Mouse (Mus musculus): Measurements from ENCODE around the gene Plch2. TPM values are rescaled to one million over a fixed set of nuclear protein-coding genes. Genes with fewer than 3 reads are reported as not detected.

The Plch2 gene
- 20.1 and 23.0 TPM in 2 replicates for polyA plus RNA-seq (2015; fragmentation: Nextera tagmentation; extraction: Ambion mirVana)

DNA sequence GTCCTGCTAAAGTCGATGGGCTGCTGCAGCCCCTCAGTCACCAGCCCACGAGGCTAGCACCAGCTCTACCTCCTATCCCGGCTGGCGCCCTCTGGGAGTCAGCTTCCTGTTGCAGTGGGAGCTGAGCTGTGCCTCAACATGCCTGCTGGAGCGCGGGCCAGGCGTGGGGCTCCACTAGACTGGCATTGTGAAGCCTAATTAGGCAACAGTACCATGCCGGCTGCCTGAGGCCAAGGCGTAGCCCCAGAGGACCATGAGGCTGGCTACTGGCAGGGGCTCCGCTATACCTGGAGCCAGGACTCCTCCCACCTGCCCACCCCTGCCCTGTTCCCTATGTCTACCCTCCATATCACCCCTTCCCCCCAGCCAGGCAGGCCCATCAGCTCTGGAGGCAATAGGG lies at the start of gene Plch2:
Gene Plch2, minus strand, starts transcription at position 61 of the 400 bp plus-strand sequence.
- Histone ChIP-seq H3K9ac (no peak within 1 kb of the TSS), H3K4me3 (no peak within 1 kb of the TSS), H3K9me3 (no peaks in the 10 kb centered on the region), H3K4me2 (no peak within 1 kb of the TSS), H3K36me3 (replicated peaks) (no peaks in the 10 kb centered on the region), H3K27ac (no peak within 1 kb of the TSS), H3K4me1 (peaks cover 21% of the 10 kb centered on the region), H3K27me3 (replicated peaks) (no peaks in the 10 kb centered on the region)
- 65% methylated on average over 10 of the region's 10 CpGs for WGBS
- ATAC-seq (replicated peaks) = no peak

DNA sequence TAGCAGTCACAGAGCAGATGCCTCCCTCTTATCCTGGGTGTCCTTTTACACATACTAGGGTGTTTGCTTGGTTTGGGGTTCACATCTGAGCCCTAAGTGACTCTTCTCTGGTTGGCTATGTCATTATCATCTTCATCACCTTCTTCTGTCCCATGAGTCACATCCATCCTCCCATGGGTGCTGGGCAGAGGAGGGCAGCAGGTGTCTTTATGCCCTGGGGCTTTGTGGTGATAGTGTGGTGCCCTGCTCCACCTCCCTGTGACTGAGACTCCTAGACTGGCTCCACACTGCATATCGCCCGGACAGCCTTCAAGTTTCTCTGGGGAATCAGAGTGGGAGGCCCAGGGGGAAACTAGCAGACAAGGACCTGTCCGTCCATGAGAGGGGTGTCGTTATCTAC lies 42.0 kb upstream of the Plch2 start:
- ATAC-seq (replicated peaks) = no peak
- H3K36me3 ChIP-seq (replicated peaks) = no peaks in the 10 kb centered on the region
- H3K4me3 ChIP-seq = no peak overlapping the region
- H3K27ac ChIP-seq = no peak overlapping the region
- no peaks in the 10 kb centered on the region for H3K9me3 ChIP-seq
- WGBS = 89% methylated on average over 4 of the region's 4 CpGs
- no peaks in the 10 kb centered on the region for H3K27me3 ChIP-seq (replicated peaks)
- H3K9ac ChIP-seq = no peak overlapping the region
- H3K4me1 ChIP-seq = peaks cover 3% of the 10 kb centered on the region
- H3K4me2 ChIP-seq = no peak overlapping the region

DNA sequence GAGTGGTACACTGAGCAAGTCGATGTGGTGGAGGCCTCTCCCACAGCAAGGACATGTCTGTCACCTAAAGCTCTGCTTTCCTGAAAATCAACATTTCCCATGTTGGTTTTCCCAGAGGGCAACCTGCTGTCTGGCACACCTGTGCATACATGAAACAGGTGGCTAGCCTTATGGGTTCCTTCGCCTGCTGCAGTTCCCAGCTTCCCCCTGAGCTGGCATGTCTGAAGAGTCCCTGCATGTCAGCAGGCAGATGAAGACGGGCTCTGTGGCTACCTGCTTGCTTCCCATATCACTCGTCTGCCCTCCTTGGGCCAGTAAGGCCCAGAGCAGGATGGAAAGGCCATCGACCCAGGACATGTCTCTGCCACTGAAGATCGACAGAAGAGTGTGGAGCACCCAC lies 40.9 kb upstream of the Plch2 start:
- Histone ChIP-seq H3K9ac (no peak overlapping the region), H3K27me3 (replicated peaks) (no peaks in the 10 kb centered on the region), H3K4me2 (no peak overlapping the region), H3K4me3 (no peak overlapping the region), H3K36me3 (replicated peaks) (no peaks in the 10 kb centered on the region), H3K27ac (no peak overlapping the region), H3K4me1 (peaks cover 3% of the 10 kb centered on the region), H3K9me3 (no peaks in the 10 kb centered on the region)
- WGBS = 88% methylated on average over 6 of the region's 6 CpGs
- no peak for ATAC-seq (replicated peaks)

DNA sequence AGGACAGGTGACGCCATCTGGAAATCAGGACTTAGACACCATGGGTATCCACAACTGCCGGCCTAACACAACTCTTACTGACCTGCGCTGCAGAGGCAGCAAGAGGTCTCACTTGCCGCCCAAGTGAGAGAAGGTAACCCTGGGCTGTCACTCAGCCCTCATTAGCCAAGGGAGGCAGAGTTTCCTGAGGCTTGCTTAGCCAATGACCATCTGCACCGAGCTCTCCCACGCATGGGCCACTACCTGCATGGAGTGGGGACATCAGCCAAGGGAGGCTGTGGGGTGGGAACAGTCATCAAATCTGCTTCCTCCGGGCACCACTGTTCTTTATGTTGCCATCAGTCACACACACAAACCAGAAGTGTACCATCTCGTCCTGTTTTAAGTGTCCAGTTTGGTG lies 39.4 kb upstream of the Plch2 start:
- ATAC-seq (replicated peaks) = no peak
- H3K4me3 ChIP-seq = no peak overlapping the region
- no peak overlapping the region for H3K9ac ChIP-seq
- H3K27ac ChIP-seq = no peak overlapping the region
- 87% methylated on average over 8 of the region's 8 CpGs for WGBS
- no peaks in the 10 kb centered on the region for H3K9me3 ChIP-seq
- no peak overlapping the region for H3K4me2 ChIP-seq
- H3K27me3 ChIP-seq (replicated peaks) = no peaks in the 10 kb centered on the region
- no peaks in the 10 kb centered on the region for H3K36me3 ChIP-seq (replicated peaks)
- peaks cover 3% of the 10 kb centered on the region for H3K4me1 ChIP-seq

DNA sequence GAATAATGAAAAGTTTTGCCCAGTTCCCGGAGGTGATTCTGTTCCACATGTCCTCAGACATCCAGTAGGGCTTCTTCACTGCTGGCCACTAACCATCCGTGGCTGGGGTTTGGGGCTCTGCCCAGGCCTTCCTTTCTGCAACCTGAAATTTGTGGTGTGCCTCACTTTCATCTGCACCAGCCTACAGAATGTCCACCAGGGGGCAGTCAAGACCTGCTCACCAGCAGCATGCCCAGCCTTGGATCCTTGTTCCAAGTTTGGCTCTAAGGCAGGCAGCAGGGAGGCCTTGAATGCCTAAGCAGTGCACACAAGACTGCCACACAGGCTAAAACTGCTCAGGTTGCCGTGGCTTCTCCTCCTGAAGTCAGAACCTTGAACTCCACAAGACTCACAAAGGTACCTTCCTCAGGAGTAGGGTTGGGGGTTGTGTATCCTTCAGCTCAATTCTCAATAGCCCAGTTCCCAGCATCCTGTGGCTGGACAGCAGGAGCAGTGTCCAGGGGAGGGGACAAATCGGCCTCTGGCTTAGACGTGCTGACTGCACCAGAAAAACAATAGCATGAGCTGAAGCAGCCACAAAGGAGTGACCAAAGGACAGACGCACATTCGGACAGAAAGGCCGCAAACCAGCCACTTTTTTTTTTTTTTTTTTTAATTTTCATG lies 38.8 kb upstream of the Plch2 start:
- no peaks in the 10 kb centered on the region for H3K27me3 ChIP-seq (replicated peaks)
- no peak overlapping the region for H3K4me3 ChIP-seq
- H3K27ac ChIP-seq = peak overlapping the region; percentile 49; the same call in 1 of the 2 replicates
- no peak overlapping the region for H3K4me2 ChIP-seq
- H3K9me3 ChIP-seq = no peaks in the 10 kb centered on the region
- H3K9ac ChIP-seq = no peak overlapping the region
- peaks cover 3% of the 10 kb centered on the region for H3K4me1 ChIP-seq
- ATAC-seq (replicated peaks) = peak; percentile 84
- 27% methylated on average over 8 of the region's 8 CpGs for WGBS
- H3K36me3 ChIP-seq (replicated peaks) = no peaks in the 10 kb centered on the region

DNA sequence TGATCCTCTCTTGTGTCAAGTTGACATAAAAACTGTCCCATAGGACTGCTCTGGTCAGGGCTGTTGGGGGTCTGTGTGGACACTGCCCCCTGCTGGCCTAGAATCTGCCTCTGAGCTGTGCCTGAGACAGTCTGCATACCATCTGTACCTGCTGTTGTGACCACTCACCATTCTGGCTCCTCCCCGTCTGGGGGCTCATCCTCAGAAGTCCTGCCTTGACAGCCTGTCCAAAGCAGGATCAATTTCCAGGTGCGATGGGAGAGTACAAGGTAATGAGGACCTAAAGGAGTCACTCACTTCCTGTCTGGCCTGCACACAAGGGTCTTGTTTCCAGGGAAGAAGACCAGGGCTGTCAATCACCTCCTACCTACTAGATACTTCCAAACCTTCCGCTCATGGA lies 38.0 kb upstream of the Plch2 start:
- ATAC-seq (replicated peaks) = 0 out of 2 replicates have a peak, but pooled peaks have one; percentile 38
- H3K4me3 ChIP-seq = no peak overlapping the region
- no peak overlapping the region for H3K4me2 ChIP-seq
- H3K27ac ChIP-seq = no peak overlapping the region
- H3K9ac ChIP-seq = no peak overlapping the region
- no peaks in the 10 kb centered on the region for H3K9me3 ChIP-seq
- H3K27me3 ChIP-seq (replicated peaks) = no peaks in the 10 kb centered on the region
- H3K4me1 ChIP-seq = peaks cover 3% of the 10 kb centered on the region
- WGBS = 67% methylated on average over 3 of the region's 3 CpGs
- H3K36me3 ChIP-seq (replicated peaks) = no peaks in the 10 kb centered on the region

DNA sequence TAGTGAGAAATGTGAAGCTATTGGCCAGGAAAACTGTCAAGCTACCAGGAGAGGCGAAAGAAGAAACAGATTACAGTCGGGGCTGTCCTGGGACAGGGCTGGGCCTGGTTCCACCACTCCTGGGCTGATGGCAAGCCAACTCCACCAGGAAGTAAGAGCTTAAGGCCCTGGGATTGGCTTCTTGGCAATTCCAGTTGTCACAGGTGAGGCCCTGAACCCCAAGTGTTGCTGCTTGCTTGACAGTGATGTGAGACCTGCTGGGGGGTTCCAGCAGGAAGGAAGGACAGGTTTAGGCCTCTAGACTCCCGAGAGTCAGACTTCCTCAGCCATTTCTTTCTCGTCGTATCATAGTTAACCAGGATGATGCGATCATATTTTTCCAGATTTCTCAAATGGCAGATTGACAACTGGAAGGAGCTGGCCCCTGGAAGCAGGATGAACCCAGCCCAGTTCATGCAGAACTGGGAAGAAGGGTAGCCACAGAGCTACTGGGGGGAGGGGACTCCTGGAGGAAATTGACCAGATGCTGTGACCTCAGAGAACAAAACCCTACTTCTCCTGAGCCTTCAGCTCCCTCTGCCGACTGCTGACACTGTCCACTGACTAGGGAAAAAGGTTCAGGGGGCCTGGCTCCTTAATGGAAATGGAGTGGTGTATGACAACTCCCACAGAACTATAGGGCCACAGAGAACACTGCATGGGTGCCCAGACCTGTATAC lies 37.0 kb upstream of the Plch2 start:
- H3K27ac ChIP-seq = no peak overlapping the region
- 86% methylated on average over 7 of the region's 7 CpGs for WGBS
- no peak for ATAC-seq (replicated peaks)
- H3K36me3 ChIP-seq (replicated peaks) = no peaks in the 10 kb centered on the region
- H3K9me3 ChIP-seq = no peaks in the 10 kb centered on the region
- H3K4me3 ChIP-seq = no peak overlapping the region
- no peaks in the 10 kb centered on the region for H3K27me3 ChIP-seq (replicated peaks)
- H3K4me1 ChIP-seq = peaks cover 3% of the 10 kb centered on the region
- no peak overlapping the region for H3K4me2 ChIP-seq
- no peak overlapping the region for H3K9ac ChIP-seq

DNA sequence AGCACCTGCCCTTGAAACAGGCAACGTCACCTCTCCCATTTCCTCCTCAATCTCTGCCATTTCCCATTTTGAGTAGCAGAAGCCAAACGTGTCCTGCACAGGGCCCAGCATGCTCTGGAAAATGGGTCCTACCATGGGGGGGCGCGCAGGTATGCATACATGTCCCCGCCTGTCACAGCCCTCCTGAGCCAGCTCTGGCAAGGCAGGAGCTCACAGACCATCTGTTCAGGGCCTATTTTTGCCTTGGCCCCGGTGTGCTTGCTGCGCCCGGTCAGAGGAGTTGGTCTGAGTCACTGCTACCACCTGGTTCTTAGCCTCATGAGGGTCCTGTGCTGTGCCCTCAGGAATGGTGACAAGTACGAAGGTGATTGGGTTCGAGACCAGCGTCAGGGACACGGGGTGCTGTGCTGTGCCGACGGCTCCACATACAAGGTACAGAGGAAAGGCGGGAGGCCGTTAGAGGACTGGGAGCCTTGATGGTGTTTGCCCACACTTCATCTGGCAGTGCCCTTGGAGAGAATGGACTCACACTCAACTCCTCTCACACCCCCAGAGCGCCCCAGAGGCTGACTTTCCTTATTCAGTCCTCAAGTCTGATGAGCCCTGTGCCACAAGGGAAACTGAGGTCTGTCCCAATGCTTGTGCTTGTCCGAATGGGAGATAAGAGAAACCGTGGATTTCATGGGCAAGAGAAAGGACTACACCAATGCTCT lies 36.3 kb upstream of the Plch2 start:
- WGBS = 91% methylated on average over 19 of the region's 19 CpGs
- Histone ChIP-seq H3K9ac (no peak overlapping the region), H3K4me2 (no peak overlapping the region)

DNA sequence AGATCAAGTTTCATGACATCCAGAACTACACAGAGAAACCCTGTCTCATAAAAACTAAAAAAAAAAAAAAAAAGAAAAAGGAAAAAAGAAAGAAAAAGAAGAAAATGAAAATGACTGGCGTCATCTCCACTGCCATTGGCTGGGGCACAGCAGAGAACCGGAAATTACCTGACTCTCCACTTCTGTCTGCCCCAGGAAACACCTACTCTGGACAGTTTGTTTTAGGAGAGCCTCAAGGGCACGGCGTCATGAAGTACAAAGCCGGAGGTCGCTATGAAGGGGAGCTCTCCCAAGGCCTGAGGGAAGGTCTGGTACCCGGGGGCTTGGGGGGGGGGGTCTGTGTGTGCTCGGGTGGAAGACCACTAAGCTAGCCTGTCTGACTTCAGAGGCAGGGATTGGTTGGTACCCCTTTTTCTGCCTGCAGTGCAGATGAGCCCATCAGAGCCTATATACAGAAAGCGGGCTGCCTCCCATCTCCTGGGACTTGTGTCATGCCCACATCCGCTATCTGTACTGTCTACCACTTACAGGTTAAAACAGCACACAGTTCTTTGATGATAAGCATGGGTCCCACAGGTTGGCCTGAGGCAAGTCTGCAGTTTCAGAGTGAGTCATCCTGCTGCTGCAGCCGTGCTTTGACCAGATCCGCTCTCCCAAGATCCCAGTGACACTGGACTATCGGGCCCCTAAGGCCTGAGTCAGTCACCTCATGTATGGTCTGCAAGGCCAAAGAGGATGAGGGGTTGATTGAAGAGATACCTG lies 34.3 kb upstream of the Plch2 start:
- Histone ChIP-seq H3K27ac (no peak overlapping the region), H3K4me3 (no peak overlapping the region), H3K9ac (no peak overlapping the region), H3K4me1 (peaks cover 12% of the 10 kb centered on the region), H3K36me3 (replicated peaks) (no peaks in the 10 kb centered on the region), H3K4me2 (no peak overlapping the region), H3K9me3 (no peaks in the 10 kb centered on the region), H3K27me3 (replicated peaks) (no peaks in the 10 kb centered on the region)
- WGBS = 93% methylated on average over 13 of the region's 13 CpGs
- ATAC-seq (replicated peaks) = no peak

More for the DNA sequence above, 36.3 kb upstream of the Plch2 start:
- no peak for ATAC-seq (replicated peaks)
- H3K27me3 ChIP-seq (replicated peaks) = no peaks in the 10 kb centered on the region
- H3K36me3 ChIP-seq (replicated peaks) = no peaks in the 10 kb centered on the region
- no peaks in the 10 kb centered on the region for H3K9me3 ChIP-seq
- peaks cover 3% of the 10 kb centered on the region for H3K4me1 ChIP-seq
- no peak overlapping the region for H3K4me3 ChIP-seq
- no peak overlapping the region for H3K27ac ChIP-seq

DNA sequence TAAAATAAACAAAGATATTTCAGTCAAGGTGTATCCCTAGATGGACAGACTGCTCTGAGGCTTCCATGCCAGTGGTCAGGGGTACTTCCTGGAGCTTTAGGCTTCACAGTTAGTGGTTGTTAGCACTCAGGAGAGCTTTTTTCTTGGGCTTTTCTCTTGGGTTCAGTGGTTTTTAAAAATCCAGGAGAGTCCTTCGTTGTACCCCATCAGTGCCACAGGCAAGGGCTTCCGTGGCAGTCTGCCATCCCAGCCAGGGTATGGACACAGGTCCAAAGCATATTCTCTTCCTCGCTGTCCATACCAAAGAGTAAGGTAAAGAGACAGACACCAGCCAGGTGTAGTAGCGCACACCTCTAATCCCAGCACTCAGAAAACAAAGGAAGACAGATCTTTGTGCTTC lies 33.6 kb upstream of the Plch2 start:
- no peaks in the 10 kb centered on the region for H3K36me3 ChIP-seq (replicated peaks)
- 94% methylated on average over 4 of the region's 4 CpGs for WGBS
- peaks cover 14% of the 10 kb centered on the region for H3K4me1 ChIP-seq
- no peak for ATAC-seq (replicated peaks)
- no peaks in the 10 kb centered on the region for H3K9me3 ChIP-seq
- no peak overlapping the region for H3K27ac ChIP-seq
- no peak overlapping the region for H3K4me3 ChIP-seq
- H3K9ac ChIP-seq = no peak overlapping the region
- H3K4me2 ChIP-seq = no peak overlapping the region
- H3K27me3 ChIP-seq (replicated peaks) = no peaks in the 10 kb centered on the region

DNA sequence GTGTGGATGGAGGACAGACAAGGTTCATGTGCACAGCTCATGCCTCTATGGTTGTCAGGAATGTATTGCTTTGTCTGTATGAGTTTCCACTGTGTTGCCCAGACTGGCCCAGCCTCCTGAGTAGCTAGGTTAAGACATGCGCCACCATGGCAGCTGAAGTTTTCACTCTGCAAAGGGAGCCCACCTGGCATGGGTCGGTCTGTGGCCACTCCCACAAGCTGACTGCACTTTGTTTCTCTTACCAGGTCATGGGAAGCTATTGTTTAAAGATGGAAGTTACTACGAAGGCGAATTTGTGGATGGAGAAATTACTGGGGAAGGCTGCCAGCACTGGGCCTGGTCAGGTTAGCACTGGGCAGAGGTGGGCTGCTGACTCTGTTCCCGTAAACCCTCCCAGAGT lies 32.7 kb upstream of the Plch2 start:
- H3K36me3 ChIP-seq (replicated peaks) = no peaks in the 10 kb centered on the region
- WGBS = 88% methylated on average over 5 of the region's 5 CpGs

More for the DNA sequence above, 32.7 kb upstream of the Plch2 start:
- H3K27me3 ChIP-seq (replicated peaks) = no peaks in the 10 kb centered on the region
- no peak overlapping the region for H3K4me3 ChIP-seq
- H3K4me1 ChIP-seq = peaks cover 22% of the 10 kb centered on the region
- no peak overlapping the region for H3K4me2 ChIP-seq
- no peak for ATAC-seq (replicated peaks)
- H3K9ac ChIP-seq = no peak overlapping the region
- H3K27ac ChIP-seq = no peak overlapping the region
- H3K9me3 ChIP-seq = no peaks in the 10 kb centered on the region
